Mouse (Mus musculus) forebrain, embryonic 15.5 days (tissue): Measurements from ENCODE around the gene Lmtk3. TPM values are rescaled to one million over a fixed set of nuclear protein-coding genes. Genes with fewer than 3 reads are reported as not detected.

Source experiments
- ATAC-seq: fragments of 200-750 bp; cut with Nextera tagmentation; replicated peaks from 2 replicates; pipeline ENCODE4 v1.8.0; 2017; ENCODE audit warnings: mild to moderate bottlenecking, moderate TSS enrichment, moderate library complexity
- H3K27ac ChIP-seq: fragments of 300-500 bp; sonication (generic); replicated peaks from 2 replicates; pipeline ENCODE4 v1.5.1; 2015; ENCODE audit warnings: mild to moderate bottlenecking, inconsistent platforms
- H3K27me3 ChIP-seq: fragments of 300-500 bp; sonication (generic); 2 replicates; pipeline ENCODE4 v1.6.1; 2015; ENCODE audit warnings: inconsistent platforms
- H3K36me3 ChIP-seq: fragments of 300-500 bp; sonication (generic); 2 replicates; pipeline ENCODE4 v1.6.1; 2015; ENCODE audit warnings: mild to moderate bottlenecking, inconsistent platforms
- H3K4me1 ChIP-seq: fragments of 300-500 bp; sonication (generic); 2 replicates; pipeline ENCODE4 v1.6.1; 2015; ENCODE audit warnings: inconsistent platforms
- H3K4me2 ChIP-seq: fragments of 300-500 bp; sonication (generic); replicated peaks from 2 replicates; pipeline ENCODE4 v1.6.1; 2015; ENCODE audit warnings: mild to moderate bottlenecking, inconsistent platforms
- H3K4me3 ChIP-seq: fragments of 300-500 bp; sonication (generic); 2 replicates; pipeline ENCODE4 v1.5.1; 2015; ENCODE audit warnings: mild to moderate bottlenecking, inconsistent platforms
- H3K9ac ChIP-seq: fragments of 300-500 bp; sonication (generic); replicated peaks from 2 replicates; pipeline ENCODE4 v1.6.1; 2015; ENCODE audit warnings: mild to moderate bottlenecking, inconsistent platforms
- H3K9me3 ChIP-seq: fragments of 300-500 bp; sonication (generic); 2 replicates; pipeline ENCODE4 v1.6.1; 2016; ENCODE audit warnings: inconsistent platforms
- WGBS: fragments of 180-500 bp; shearing (Covaris S2); methylation state at CpG from one replicate; pipeline ENCODE4 v1.1.7; 2015; ENCODE audit warnings: mixed read lengths; 5-methylcytosine and 5-hydroxymethylcytosine counted together
- polyA plus RNA-seq: library from polyadenylated mRNA; unstranded; fragments of >200 nt; fragmentation: Nextera tagmentation; extraction: Ambion mirVana; gene quantifications from 2 replicates; pipeline ENCODE4 v1.2.1, GENCODE M21; 2015

Gene Lmtk3
- polyA plus RNA-seq, result 21.7 and 22.9 TPM in 2 replicates

DNA sequence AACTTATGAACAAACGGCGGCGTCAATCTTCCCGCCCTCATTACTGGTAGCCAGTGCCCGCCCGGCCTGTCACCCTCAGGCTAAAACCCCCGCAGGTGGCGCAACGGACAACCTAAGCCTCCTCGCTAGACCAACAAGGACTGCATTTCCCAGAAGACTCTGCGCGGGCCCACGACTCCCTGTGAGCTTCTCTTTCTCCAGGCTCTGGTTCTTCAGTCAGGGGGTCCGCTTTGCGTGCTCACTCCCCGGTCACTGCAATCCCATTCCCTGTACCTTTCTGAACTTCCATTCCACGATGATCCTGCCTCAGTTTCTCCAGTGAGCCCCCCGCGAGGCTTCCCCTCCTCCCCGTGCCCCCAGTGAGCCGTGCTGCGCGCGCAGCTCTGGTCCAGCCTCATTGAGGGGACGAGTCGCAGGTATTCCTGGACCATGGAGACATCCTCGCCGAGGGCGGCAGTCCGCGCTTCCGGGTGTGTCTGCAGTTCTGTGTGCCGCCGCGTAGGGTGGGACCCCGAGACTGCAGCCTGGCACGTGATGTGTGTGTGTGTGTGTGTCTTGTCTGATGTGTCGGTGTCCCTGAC, at the start of gene Lmtk3:
Gene Lmtk3 (plus strand): TSS at position 228 of the 581 bp plus-strand sequence.
- Histone ChIP-seq H3K9me3 (no peaks in the 10 kb centered on the region), H3K36me3 (peaks cover 11% of the 10 kb centered on the region; the same call in 1 of the 2 replicates), H3K4me3 (peak within 1 kb of the TSS; percentile 61), H3K4me2 (peak within 1 kb of the TSS; percentile 87), H3K9ac (peak within 1 kb of the TSS; percentile 84), H3K4me1 (peaks cover 46% of the 10 kb centered on the region), H3K27ac (peak within 1 kb of the TSS; percentile 99), H3K27me3 (no peaks in the 10 kb centered on the region)
- ATAC-seq, result peak; percentile 49
- under 1% methylated on average over 38 of the region's 38 CpGs for WGBS

DNA sequence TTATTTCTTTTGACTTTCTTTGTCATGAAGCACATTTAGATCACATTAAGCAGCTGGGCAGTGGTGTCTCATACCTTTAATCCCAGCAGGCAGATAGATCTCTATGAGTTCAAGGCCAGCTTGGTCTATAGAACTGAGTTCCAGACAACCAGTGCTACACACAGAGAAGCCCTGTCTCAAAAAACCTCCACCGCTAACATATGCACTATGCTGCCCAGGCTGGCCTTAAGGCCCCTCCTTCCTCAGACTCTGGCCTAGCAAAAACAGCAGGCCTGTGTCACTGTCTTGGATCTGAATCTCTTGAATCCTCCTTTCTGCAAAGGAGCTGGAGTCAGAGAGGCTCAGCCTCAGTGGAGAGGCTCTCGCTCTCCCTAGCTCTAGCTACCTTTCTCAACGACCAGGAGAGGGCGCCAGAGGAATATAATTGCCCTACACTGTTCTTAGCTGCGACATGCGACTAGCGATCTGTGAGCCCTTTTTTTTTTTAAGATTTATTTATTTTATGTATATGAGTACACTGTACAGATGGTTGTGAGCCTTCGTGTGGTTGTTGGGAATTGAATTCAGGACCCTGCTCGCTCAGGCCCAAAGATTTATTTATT, 44.3 kb upstream of the Lmtk3 start:
- Histone ChIP-seq H3K9ac (no peak overlapping the region), H3K27ac (no peak overlapping the region), H3K27me3 (no peaks in the 10 kb centered on the region), H3K4me1 (0 out of 2 replicates have a peak, but pooled peaks cover 5% of the 10 kb centered on the region), H3K9me3 (no peaks in the 10 kb centered on the region), H3K4me2 (no peak overlapping the region), H3K4me3 (no peak overlapping the region), H3K36me3 (no peaks in the 10 kb centered on the region)
- WGBS, result 7% methylated on average over 9 of the region's 9 CpGs
- peak; percentile 90 for ATAC-seq

GRCm38 (mm10) chr7:45739820-45740219, 43.7 kb upstream of the Lmtk3 start:
- H3K27me3 ChIP-seq, result no peaks in the 10 kb centered on the region
- H3K36me3 ChIP-seq, result no peaks in the 10 kb centered on the region
- 0 out of 2 replicates have a peak, but pooled peaks cover 5% of the 10 kb centered on the region for H3K4me1 ChIP-seq
- H3K9me3 ChIP-seq, result no peaks in the 10 kb centered on the region
- WGBS, result 67% methylated on average over 10 of the region's 10 CpGs
- H3K27ac ChIP-seq, result no peak overlapping the region
- no peak for ATAC-seq
- no peak overlapping the region for H3K4me3 ChIP-seq
- no peak overlapping the region for H3K9ac ChIP-seq
- no peak overlapping the region for H3K4me2 ChIP-seq

- no peak overlapping the region for H3K4me3 ChIP-seq
Observed at GRCm38 (mm10) chr7:45741308-45741707, 42.2 kb upstream of the Lmtk3 start.

DNA sequence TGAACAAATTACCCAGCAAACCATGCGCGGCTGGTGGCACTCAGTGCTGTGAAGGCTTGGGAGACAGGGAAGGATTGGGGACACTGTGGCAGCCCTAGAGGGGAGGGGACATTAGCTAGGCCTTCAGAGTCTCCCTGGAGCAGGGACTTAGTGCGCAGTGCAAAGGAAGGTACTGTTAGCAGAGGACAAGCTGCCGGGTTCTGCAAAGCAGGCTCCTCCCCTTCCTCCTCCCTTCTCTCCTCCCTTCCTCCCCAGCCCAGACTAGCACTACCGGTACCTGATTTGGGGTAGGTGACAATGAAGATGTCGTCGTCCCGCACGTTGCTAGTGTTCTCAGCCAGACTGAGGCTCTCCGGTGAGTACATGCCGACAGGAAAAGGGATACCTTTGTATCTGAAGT, 41.8 kb upstream of the Lmtk3 start:
- H3K9me3 ChIP-seq, result no peaks in the 10 kb centered on the region
- H3K4me3 ChIP-seq, result peak overlapping the region; percentile 20; the same call in 1 of the 2 replicates
- ATAC-seq, result 0 out of 2 replicates have a peak, but pooled peaks have one; percentile 13
- 29% methylated on average over 11 of the region's 11 CpGs for WGBS
- 0 out of 2 replicates have a peak, but pooled peaks cover 5% of the 10 kb centered on the region for H3K4me1 ChIP-seq
- H3K27ac ChIP-seq, result no peak overlapping the region
- peak overlapping the region; percentile 25 for H3K4me2 ChIP-seq
- no peaks in the 10 kb centered on the region for H3K27me3 ChIP-seq
- H3K9ac ChIP-seq, result no peak overlapping the region; the same call in 1 of the 2 replicates
- H3K36me3 ChIP-seq, result no peaks in the 10 kb centered on the region

More at GRCm38 (mm10) chr7:45741308-45741707, 42.2 kb upstream of the Lmtk3 start:
- no peak overlapping the region for H3K9ac ChIP-seq
- no peak overlapping the region for H3K4me2 ChIP-seq
- 0 out of 2 replicates have a peak, but pooled peaks cover 5% of the 10 kb centered on the region for H3K4me1 ChIP-seq
- no peaks in the 10 kb centered on the region for H3K36me3 ChIP-seq
- no peak for ATAC-seq
- H3K27me3 ChIP-seq, result no peaks in the 10 kb centered on the region
- 83% methylated on average over 12 of the region's 12 CpGs for WGBS
- no peaks in the 10 kb centered on the region for H3K9me3 ChIP-seq
- no peak overlapping the region for H3K27ac ChIP-seq

GRCm38 (mm10) chr7:45742338-45742737, 41.2 kb upstream of the Lmtk3 start:
- no peak for ATAC-seq
- Histone ChIP-seq H3K27ac (no peak overlapping the region), H3K36me3 (no peaks in the 10 kb centered on the region), H3K9me3 (no peaks in the 10 kb centered on the region), H3K27me3 (no peaks in the 10 kb centered on the region), H3K4me3 (peak overlapping the region; percentile 20; the same call in 1 of the 2 replicates), H3K4me2 (peak overlapping the region; percentile 25), H3K9ac (no peak overlapping the region; the same call in 1 of the 2 replicates), H3K4me1 (0 out of 2 replicates have a peak, but pooled peaks cover 5% of the 10 kb centered on the region)
- WGBS, result 36% methylated on average over 19 of the region's 19 CpGs

DNA sequence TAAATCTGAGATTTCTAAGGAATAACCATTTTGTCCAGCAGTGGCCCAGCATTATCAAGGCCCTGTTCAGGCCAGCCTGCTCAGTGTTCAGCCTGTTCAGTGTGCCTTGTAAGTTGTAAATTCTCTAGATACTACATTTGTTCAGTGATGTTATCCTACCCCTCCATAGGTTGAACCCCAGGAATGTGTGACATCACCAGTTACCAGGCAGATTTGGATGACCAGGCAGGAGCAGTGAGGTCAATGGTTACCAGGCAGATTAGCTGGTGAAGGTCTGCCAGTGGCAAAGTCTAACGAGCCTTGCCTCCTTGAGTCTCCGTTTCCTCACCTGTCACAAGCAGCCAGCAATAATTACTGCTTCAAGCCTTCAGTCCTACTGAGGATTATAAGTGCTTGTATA, 39.2 kb upstream of the Lmtk3 start:
- Histone ChIP-seq H3K4me3 (no peak overlapping the region), H3K4me1 (0 out of 2 replicates have a peak, but pooled peaks cover 10% of the 10 kb centered on the region), H3K9me3 (no peaks in the 10 kb centered on the region), H3K4me2 (no peak overlapping the region), H3K9ac (no peak overlapping the region), H3K27me3 (no peaks in the 10 kb centered on the region), H3K27ac (no peak overlapping the region), H3K36me3 (no peaks in the 10 kb centered on the region)
- ATAC-seq, result no peak
- 31% methylated on average over 2 of the region's 2 CpGs for WGBS

DNA sequence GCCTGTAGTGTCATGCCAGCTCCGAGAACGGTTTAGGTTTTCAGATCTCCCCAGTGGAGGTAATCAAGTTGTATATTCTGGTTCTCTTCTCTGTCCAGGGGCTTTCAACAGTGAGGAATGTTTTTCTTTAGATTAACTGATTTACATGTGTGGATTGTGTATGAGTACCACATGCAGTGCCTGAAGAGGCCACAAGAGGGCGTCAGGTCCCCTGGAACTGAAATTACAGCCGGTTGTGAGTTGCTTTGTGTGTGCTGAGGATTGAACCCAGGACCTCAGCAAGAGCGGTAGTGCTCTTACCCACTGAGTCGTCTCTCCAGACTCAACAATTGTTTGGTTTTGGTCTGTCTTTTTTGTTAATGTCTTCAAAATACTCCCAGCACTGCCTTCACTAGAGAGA, 37.0 kb upstream of the Lmtk3 start:
- H3K4me3 ChIP-seq, result no peak overlapping the region
- 64% methylated on average over 6 of the region's 6 CpGs for WGBS

DNA sequence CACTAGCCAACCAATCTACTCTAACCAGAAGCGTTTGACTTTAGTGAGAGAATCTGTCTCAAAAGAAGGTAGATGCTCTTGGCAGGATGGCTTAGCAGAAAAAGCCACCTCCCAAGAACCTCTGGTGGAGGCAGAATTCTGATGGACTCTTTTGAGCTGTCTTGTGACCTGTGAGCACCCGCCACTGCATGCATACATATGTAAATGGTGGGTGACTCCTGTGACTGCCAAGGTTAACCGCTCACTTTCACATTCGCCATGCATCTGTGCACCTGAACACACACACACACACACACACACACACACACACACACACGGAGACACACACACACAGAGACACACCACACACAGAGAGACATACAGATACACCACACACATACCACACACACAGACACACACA, 36.1 kb upstream of the Lmtk3 start:
- WGBS, result 81% methylated on average over 4 of the region's 5 CpGs
- 0 out of 2 replicates have a peak, but pooled peaks cover 10% of the 10 kb centered on the region for H3K4me1 ChIP-seq
- no peak overlapping the region for H3K27ac ChIP-seq
- H3K9ac ChIP-seq, result no peak overlapping the region
- no peak overlapping the region for H3K4me2 ChIP-seq
- H3K4me3 ChIP-seq, result no peak overlapping the region
- H3K36me3 ChIP-seq, result no peaks in the 10 kb centered on the region
- ATAC-seq, result no peak
- no peaks in the 10 kb centered on the region for H3K9me3 ChIP-seq
- H3K27me3 ChIP-seq, result no peaks in the 10 kb centered on the region

More for the DNA sequence above, 37.0 kb upstream of the Lmtk3 start:
- no peaks in the 10 kb centered on the region for H3K27me3 ChIP-seq
- H3K9ac ChIP-seq, result no peak overlapping the region
- H3K9me3 ChIP-seq, result no peaks in the 10 kb centered on the region
- ATAC-seq, result no peak
- H3K4me2 ChIP-seq, result no peak overlapping the region
- no peaks in the 10 kb centered on the region for H3K36me3 ChIP-seq
- H3K4me1 ChIP-seq, result 0 out of 2 replicates have a peak, but pooled peaks cover 15% of the 10 kb centered on the region
- no peak overlapping the region for H3K27ac ChIP-seq

DNA sequence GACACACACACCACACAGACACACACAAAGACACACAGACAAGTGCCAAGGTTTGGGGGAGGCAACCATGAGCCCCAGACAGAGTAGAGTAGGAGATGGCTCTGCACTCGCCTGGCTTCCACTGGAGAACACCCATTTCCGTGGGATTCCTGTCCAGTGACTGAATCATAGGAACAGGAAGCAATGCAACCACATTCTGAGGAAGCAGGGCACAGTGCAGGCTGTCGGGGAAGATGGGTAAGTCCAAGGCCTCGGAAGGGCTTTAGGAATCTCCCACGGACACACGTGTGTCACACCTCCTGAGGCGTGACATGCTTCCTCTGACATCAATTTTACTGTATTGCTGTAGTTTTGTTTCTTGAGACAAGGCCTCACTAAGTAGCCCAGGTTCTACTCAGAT, 35.4 kb upstream of the Lmtk3 start:
- H3K36me3 ChIP-seq, result no peaks in the 10 kb centered on the region
- H3K4me1 ChIP-seq, result 0 out of 2 replicates have a peak, but pooled peaks cover 10% of the 10 kb centered on the region
- no peak overlapping the region for H3K9ac ChIP-seq
- WGBS, result 83% methylated on average over 7 of the region's 7 CpGs
- no peaks in the 10 kb centered on the region for H3K27me3 ChIP-seq
- no peaks in the 10 kb centered on the region for H3K9me3 ChIP-seq
- no peak overlapping the region for H3K27ac ChIP-seq
- no peak for ATAC-seq
- no peak overlapping the region for H3K4me3 ChIP-seq
- H3K4me2 ChIP-seq, result no peak overlapping the region

DNA sequence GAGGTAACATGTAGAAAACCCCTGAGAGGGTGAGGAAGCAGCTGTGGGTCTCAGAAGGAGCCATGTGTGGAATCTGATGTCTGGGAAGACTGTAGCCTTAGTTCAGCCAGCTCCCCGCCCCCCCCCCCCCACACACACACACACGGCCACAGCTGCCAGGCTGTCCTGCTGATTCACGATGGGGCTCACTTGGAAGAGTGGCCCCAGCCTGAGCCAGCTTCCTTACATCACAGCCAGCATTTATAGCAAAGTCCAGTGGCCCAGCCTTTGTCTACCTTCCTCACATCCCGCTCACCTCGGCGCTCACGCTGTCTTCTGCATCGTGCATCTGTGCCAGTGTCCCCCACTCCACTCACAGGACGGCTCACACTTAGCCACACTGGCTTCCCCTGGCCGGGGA, 34.1 kb upstream of the Lmtk3 start:
- H3K4me3 ChIP-seq, result no peak overlapping the region
- H3K9me3 ChIP-seq, result no peaks in the 10 kb centered on the region
- H3K27ac ChIP-seq, result no peak overlapping the region
- no peaks in the 10 kb centered on the region for H3K27me3 ChIP-seq
- no peak for ATAC-seq
- H3K4me2 ChIP-seq, result no peak overlapping the region
- 0 out of 2 replicates have a peak, but pooled peaks cover 10% of the 10 kb centered on the region for H3K4me1 ChIP-seq
- 46% methylated on average over 8 of the region's 10 CpGs for WGBS
- H3K36me3 ChIP-seq, result no peaks in the 10 kb centered on the region
- H3K9ac ChIP-seq, result no peak overlapping the region

- Histone ChIP-seq H3K27ac (no peak overlapping the region), H3K4me2 (no peak overlapping the region), H3K9ac (no peak overlapping the region), H3K9me3 (no peaks in the 10 kb centered on the region), H3K4me1 (0 out of 2 replicates have a peak, but pooled peaks cover 10% of the 10 kb centered on the region), H3K36me3 (no peaks in the 10 kb centered on the region), H3K4me3 (no peak overlapping the region), H3K27me3 (no peaks in the 10 kb centered on the region)
- ATAC-seq, result no peak
- 79% methylated on average over 9 of the region's 9 CpGs for WGBS
Observed at GRCm38 (mm10) chr7:45750162-45750561, 33.4 kb upstream of the Lmtk3 start.
